Mouse (Mus musculus): ENCODE data around the gene Prdm16.

The Prdm16 gene

GRCm38 (mm10) chr4:154511767-154512166, 124.9 kb downstream of the Prdm16 start:
- no peak for DNase-seq

DNA sequence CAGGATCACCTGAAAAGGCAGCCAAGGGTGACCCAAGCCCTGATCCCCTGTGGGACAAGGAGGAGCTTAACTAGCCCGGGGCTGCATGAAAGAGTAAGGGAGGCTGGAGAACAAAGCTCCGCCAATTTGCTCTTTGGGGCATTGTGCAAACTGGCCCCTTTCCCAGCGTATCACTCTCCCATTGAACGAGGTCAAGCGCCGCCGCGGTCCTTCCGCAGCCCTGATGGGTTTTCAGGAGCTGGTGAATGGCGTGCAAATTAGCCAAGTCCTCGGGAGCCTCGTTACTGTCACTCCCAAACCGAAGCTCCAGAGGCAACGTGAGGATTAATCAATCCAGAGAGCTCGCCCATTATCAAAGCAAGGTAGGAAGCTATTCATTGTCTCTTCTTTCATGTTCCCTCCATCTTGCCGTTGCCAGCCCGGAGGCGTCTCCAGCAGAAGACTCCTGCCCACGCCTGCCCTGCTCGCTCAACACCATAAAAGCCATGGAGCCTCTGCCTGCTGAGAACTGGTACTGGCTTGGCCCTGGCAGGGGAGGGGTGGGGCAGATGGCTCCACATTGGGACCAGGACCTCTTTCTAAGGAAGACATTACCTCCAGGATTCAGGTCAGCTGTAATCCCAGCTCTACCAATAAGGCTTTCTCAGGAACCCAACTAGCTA, 129.8 kb downstream of the Prdm16 start:
- DNase-seq: peak in 1 of 2 experiments; percentile 40

GRCm38 (mm10) chr4:154505313-154505712, 131.4 kb downstream of the Prdm16 start:
- DNase-seq: no peak

DNA sequence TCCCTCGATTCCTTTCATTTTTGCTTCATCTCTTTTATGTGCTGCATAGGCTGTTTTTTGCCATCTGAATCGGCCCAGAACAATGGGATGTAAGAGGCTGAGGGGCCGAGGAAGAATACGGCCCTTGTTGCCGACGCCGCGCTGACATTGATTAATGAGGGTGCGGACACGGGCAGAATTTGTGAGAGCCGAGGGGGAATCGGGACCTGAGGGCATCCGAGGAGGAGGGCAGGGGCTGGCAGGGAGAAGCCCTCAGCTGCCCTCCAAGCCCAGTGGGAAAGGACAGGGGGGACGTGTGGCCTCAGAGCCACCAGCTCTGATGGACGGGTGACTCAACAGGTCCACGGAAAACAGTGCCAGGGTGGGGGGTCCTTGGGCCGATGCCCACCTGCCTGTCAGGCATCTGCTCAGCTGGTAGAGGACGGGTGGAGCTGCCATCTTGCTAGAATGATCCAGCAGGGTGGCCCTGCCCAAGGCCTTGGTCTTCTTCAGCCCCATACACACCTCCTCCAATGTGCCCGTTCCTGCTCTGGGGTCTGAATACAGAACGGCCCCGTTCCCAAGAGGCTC, 133.3 kb downstream of the Prdm16 start:
- peak in 1 of 2 experiments; percentile 39 for DNase-seq

GRCm38 (mm10) chr4:154502403-154503000, 134.2 kb downstream of the Prdm16 start:
- DNase-seq: no peak

DNA sequence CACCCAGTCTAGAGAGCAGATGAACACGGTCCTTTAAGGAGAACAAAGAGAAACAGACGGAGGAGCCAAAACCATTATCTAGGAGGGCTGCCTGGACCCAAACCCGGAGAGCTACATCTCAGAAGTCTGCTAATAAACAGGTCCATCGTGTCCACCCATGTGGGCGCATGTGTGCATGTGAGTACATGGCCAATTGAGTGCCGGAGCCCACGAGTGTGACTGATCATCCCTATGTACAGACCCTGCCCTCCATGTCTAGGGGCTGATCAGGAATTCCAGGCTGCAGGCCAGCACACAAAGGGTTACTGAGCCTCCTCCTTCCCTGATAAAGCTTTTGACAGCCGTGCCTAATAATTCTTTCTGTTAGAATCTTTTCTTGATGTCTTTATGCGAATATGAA, 136.0 kb downstream of the Prdm16 start:
- no peak for DNase-seq

- peak; percentile 95 for DNase-seq
Measured at GRCm38 (mm10) chr4:154499701-154500523, 136.8 kb downstream of the Prdm16 start.

GRCm38 (mm10) chr4:154497423-154498175, 139.1 kb downstream of the Prdm16 start:
- no peak for DNase-seq

DNA sequence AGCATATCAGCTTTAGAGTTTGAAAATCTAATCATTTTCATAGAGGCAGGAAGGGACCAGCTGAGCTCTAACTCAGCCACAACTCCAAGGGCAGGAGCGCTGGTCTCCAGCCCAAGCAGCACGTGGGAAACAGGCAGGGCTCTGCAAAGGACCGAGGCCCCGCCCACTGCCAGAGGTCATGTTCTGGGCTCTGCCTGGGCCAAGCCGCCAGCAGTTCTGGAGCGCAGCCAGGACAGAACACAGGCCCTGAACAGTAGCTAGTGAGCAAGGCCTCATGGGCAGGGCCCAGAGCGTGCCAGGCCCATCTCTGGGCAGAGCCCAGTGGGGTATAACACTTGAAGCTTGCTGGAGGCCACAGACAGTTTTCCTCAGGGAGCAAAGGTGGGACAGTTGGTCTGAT, 139.7 kb downstream of the Prdm16 start:
- peak; percentile 44 to 61 for DNase-seq

DNA sequence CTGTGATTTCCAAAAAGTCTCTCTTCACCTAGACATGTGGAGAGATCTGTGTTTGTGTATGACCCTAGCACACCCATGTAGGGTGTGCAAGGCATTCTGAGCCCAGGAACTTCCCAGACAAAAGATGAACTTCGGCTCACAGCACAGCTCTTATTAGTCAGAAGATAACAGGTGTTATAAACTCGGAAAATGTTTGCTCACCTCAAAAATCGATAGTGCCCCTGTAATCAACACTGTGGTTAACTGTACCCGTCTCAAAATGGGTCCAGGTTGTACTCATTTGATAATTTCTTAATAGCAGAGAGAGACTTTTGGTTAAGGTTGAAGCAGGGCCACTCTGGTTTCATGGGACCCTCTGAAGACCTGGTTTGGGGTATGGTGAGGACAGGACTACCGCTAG, 140.2 kb downstream of the Prdm16 start:
- DNase-seq: no peak

- DNase-seq: no peak
Measured at GRCm38 (mm10) chr4:154493996-154494395, 142.7 kb downstream of the Prdm16 start.

- no peak for DNase-seq
Measured at GRCm38 (mm10) chr4:154492714-154493121, 144.0 kb downstream of the Prdm16 start.

DNA sequence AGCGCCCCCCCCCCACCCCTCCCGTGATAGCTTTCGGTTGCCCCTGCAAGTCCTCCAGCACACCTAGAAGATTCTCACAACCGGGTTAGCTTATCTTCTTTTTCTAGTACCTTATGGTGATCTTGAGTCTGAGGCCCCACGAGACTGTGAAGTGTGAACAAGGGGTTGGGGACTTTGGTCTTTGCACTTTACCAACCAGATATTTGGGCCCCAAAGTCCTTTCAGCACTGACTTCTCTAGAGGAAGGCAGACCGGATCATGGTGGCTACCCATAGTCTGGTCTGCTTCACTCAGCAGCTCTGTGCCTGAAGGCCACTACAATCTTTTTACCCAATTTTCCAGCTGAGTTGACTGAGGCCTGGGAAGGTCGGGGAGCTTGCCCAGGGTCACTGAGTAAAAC, 144.4 kb downstream of the Prdm16 start:
- no peak for DNase-seq

- no peak for DNase-seq
Measured at GRCm38 (mm10) chr4:154488031-154488430, 148.6 kb downstream of the Prdm16 start.

GRCm38 (mm10) chr4:154482695-154483094, 154.0 kb downstream of the Prdm16 start:
- no peak for DNase-seq

DNA sequence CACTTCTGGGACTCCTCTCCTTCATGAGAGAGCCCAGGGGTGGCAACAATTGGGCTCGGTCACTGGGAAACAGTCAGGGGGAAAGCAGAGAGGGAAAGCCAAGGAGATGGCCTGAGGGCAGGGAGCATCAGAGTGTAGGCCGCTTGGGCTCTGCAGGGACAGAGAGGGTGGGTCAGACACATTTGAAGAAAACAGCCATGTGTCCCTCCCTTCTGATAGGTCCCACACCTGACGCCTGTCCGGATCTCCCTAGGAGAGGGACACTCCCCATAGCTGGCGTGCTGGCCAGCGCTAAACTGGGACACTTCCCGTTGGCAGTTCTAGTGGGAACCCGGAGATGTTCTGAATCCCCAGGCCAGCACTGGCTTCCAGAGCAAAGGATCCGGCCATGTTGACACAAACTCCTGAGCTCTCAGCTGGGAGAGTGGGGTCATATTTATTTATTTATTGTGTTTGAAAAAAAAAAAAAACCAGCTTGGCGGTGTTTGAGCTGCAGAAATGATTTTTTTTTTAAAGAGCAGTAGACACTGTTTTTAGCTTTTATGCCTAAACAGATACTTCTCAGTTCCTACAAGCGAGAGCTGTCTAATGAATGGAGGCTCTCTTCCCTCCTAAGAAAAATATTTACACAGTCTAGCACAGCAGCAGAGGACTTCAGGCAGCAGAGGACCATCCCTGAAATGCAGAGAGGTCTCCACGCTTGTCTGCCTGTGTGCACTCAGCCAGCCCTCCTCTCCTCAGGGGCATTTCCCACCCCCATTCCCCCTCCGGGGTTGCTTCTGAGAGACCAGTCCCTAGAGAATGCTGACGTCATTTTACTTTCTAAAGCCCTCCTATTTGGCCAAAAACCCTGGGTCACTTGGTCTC, 154.7 kb downstream of the Prdm16 start:
- DNase-seq: no peak

GRCm38 (mm10) chr4:154480544-154481260, 156.0 kb downstream of the Prdm16 start:
- no peak for DNase-seq

DNA sequence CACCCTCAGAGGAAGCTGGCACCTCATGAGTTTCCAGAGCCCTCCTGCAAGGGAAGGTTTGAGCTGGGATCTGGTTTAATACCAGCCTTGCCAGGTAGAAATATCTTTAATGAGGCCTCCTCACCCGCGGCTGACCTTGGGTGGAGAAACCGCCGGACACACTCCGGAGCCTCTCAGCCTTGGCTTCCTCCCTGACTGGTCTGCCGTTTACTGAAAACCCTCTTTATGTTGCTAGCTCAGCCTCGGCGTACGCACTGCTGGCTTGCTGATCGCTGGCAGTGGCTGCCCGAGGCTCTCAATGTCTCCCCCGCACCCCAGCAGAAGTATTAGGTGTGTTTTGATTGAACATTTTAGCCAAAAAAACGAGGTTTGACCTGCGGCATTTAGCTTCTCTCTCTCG, 156.5 kb downstream of the Prdm16 start:
- DNase-seq: no peak

DNA sequence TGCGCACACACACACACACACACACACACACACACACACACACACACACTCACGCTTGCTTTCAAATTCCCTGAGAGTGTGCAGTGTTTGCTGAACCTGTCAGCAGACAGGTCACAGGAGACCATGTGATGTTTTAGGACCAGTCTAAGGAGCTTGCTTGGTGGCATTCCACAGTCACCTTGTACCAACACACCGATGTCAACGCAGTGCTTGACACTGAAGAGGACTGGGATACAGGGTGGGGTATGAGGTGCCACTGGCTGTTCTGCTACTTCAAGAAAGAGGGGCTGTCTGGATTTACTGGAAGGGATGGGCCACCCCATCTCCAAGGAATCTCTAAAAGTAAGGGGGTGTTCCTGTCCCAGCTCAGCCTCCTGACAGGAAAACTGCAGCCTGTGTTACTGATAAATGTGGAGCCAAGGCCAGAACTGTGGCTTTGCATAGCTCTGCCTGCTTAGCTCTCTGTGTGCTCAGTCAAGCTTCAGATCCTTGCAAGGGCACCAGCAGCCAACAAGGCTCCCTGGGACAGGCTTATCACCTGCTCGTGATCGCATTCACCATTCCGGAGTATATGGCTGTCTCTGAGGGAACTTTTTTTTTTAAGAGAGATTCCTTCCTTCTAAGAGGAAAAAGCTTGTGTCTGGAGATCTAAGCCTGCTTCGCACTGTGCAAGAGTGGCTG, 157.6 kb downstream of the Prdm16 start:
- DNase-seq: no peak

GRCm38 (mm10) chr4:154473571-154474307, 162.9 kb downstream of the Prdm16 start:
- DNase-seq: no peak
